Mouse (Mus musculus): Measurements from ENCODE around the gene Copa. TPM values are rescaled to one million over a fixed set of nuclear protein-coding genes. Genes with fewer than 3 reads are reported as not detected.

Gene Copa
- polyA plus RNA-seq, 1 experiment: 33.1 TPM

- TF ChIP-seq CTCF (IDR thresholded peaks at IDR 0.05; ENCODE audit: control insufficient read depth, insufficient read depth, insufficient replicate concordance, low read depth, low read length) (no peak), POLR2A (IDR thresholded peaks at IDR 0.05; ENCODE audit: control insufficient read depth, low read depth, low read length) (no peak)
- Histone ChIP-seq H3K27me3 (ENCODE audit: control insufficient read depth, insufficient read depth, low read length) (no peaks in the 10 kb centered on the region), H3K4me1 (ENCODE audit: control insufficient read depth, insufficient read depth, low read length) (no peaks in the 10 kb centered on the region; the same call in 1 of the 2 replicates), H3K4me3 (ENCODE audit: control insufficient read depth, low read depth, low read length) (no peak overlapping the region), H3K27ac (ENCODE audit: control insufficient read depth, insufficient read depth, low read depth, low read length) (no peak overlapping the region), H3K36me3 (ENCODE audit: control insufficient read depth, insufficient read depth, low read length) (no peaks in the 10 kb centered on the region; the same call in 1 of the 2 replicates)
These were observed 20.2 kb upstream of the Copa start for GRCm38 (mm10) chr1:172062101-172062500.

GRCm38 (mm10) chr1:172063291-172064023 is 18.9 kb upstream of the Copa start:
- Histone ChIP-seq H3K27me3 (ENCODE audit: control insufficient read depth, insufficient read depth, low read length) (no peaks in the 10 kb centered on the region), H3K4me1 (ENCODE audit: control insufficient read depth, insufficient read depth, low read length) (no peaks in the 10 kb centered on the region; the same call in 1 of the 2 replicates), H3K36me3 (ENCODE audit: control insufficient read depth, insufficient read depth, low read length) (no peaks in the 10 kb centered on the region; the same call in 1 of the 2 replicates), H3K27ac (ENCODE audit: control insufficient read depth, insufficient read depth, low read depth, low read length) (no peak overlapping the region), H3K4me3 (ENCODE audit: control insufficient read depth, low read depth, low read length) (no peak overlapping the region)
- TF ChIP-seq CTCF (IDR thresholded peaks at IDR 0.05; ENCODE audit: control insufficient read depth, insufficient read depth, insufficient replicate concordance, low read depth, low read length) (no peak), POLR2A (IDR thresholded peaks at IDR 0.05; ENCODE audit: control insufficient read depth, low read depth, low read length) (no peak)

GRCm38 (mm10) chr1:172064613-172065141 is 17.7 kb upstream of the Copa start:
- no peak overlapping the region for H3K4me3 ChIP-seq (ENCODE audit: control insufficient read depth, low read depth, low read length)
- no peaks in the 10 kb centered on the region for H3K27me3 ChIP-seq (ENCODE audit: control insufficient read depth, insufficient read depth, low read length)
- no peaks in the 10 kb centered on the region for H3K4me1 ChIP-seq (ENCODE audit: control insufficient read depth, insufficient read depth, low read length)
- no peak overlapping the region for H3K27ac ChIP-seq (ENCODE audit: control insufficient read depth, insufficient read depth, low read depth, low read length)
- H3K36me3 ChIP-seq (ENCODE audit: control insufficient read depth, insufficient read depth, low read length): peaks cover 2% of the 10 kb centered on the region
- no peak for TF ChIP-seq POLR2A (IDR thresholded peaks at IDR 0.05; ENCODE audit: control insufficient read depth, low read depth, low read length)
- no peak for TF ChIP-seq CTCF (IDR thresholded peaks at IDR 0.05; ENCODE audit: control insufficient read depth, insufficient read depth, insufficient replicate concordance, low read depth, low read length)

- peaks cover 2% of the 10 kb centered on the region for H3K36me3 ChIP-seq (ENCODE audit: control insufficient read depth, insufficient read depth, low read length)
- no peak for TF ChIP-seq POLR2A (IDR thresholded peaks at IDR 0.05; ENCODE audit: control insufficient read depth, low read depth, low read length)
- no peak for TF ChIP-seq CTCF (IDR thresholded peaks at IDR 0.05; ENCODE audit: control insufficient read depth, insufficient read depth, insufficient replicate concordance, low read depth, low read length)
These were observed 12.1 kb upstream of the Copa start for GRCm38 (mm10) chr1:172070227-172070626.

GRCm38 (mm10) chr1:172071556-172071955 is 10.8 kb upstream of the Copa start:
- Histone ChIP-seq H3K27ac (ENCODE audit: control insufficient read depth, insufficient read depth, low read depth, low read length) (no peak overlapping the region), H3K4me1 (ENCODE audit: control insufficient read depth, insufficient read depth, low read length) (no peaks in the 10 kb centered on the region), H3K36me3 (ENCODE audit: control insufficient read depth, insufficient read depth, low read length) (peaks cover 2% of the 10 kb centered on the region), H3K27me3 (ENCODE audit: control insufficient read depth, insufficient read depth, low read length) (no peaks in the 10 kb centered on the region), H3K4me3 (ENCODE audit: control insufficient read depth, low read depth, low read length) (no peak overlapping the region)
- TF ChIP-seq POLR2A (IDR thresholded peaks at IDR 0.05; ENCODE audit: control insufficient read depth, low read depth, low read length) (no peak), CTCF (IDR thresholded peaks at IDR 0.05; ENCODE audit: control insufficient read depth, insufficient read depth, insufficient replicate concordance, low read depth, low read length) (no peak)

More at GRCm38 (mm10) chr1:172070227-172070626, 12.1 kb upstream of the Copa start:
- H3K27me3 ChIP-seq (ENCODE audit: control insufficient read depth, insufficient read depth, low read length): no peaks in the 10 kb centered on the region
- H3K4me1 ChIP-seq (ENCODE audit: control insufficient read depth, insufficient read depth, low read length): no peaks in the 10 kb centered on the region
- no peak overlapping the region for H3K27ac ChIP-seq (ENCODE audit: control insufficient read depth, insufficient read depth, low read depth, low read length)
- no peak overlapping the region; the same call in 1 of the 2 replicates for H3K4me3 ChIP-seq (ENCODE audit: control insufficient read depth, low read depth, low read length)

- Histone ChIP-seq H3K27me3 (ENCODE audit: control insufficient read depth, insufficient read depth, low read length) (no peaks in the 10 kb centered on the region), H3K27ac (ENCODE audit: control insufficient read depth, insufficient read depth, low read depth, low read length) (no peak overlapping the region), H3K36me3 (ENCODE audit: control insufficient read depth, insufficient read depth, low read length) (peaks cover 2% of the 10 kb centered on the region), H3K4me1 (ENCODE audit: control insufficient read depth, insufficient read depth, low read length) (no peaks in the 10 kb centered on the region), H3K4me3 (ENCODE audit: control insufficient read depth, low read depth, low read length) (no peak overlapping the region)
- TF ChIP-seq CTCF (IDR thresholded peaks at IDR 0.05; ENCODE audit: control insufficient read depth, insufficient read depth, insufficient replicate concordance, low read depth, low read length): no peak
- TF ChIP-seq POLR2A (IDR thresholded peaks at IDR 0.05; ENCODE audit: control insufficient read depth, low read depth, low read length): no peak
These were observed 9.7 kb upstream of the Copa start for GRCm38 (mm10) chr1:172072604-172073003.

- TF ChIP-seq CTCF (IDR thresholded peaks at IDR 0.05; ENCODE audit: control insufficient read depth, insufficient read depth, insufficient replicate concordance, low read depth, low read length): no peak
- TF ChIP-seq POLR2A (IDR thresholded peaks at IDR 0.05; ENCODE audit: control insufficient read depth, low read depth, low read length): no peak
- Histone ChIP-seq H3K27ac (ENCODE audit: control insufficient read depth, insufficient read depth, low read depth, low read length) (peak overlapping the region; percentile 26; the same call in 1 of the 2 replicates), H3K4me1 (ENCODE audit: control insufficient read depth, insufficient read depth, low read length) (no peaks in the 10 kb centered on the region; the same call in 1 of the 2 replicates), H3K27me3 (ENCODE audit: control insufficient read depth, insufficient read depth, low read length) (no peaks in the 10 kb centered on the region), H3K36me3 (ENCODE audit: control insufficient read depth, insufficient read depth, low read length) (no peaks in the 10 kb centered on the region; the same call in 1 of the 2 replicates), H3K4me3 (ENCODE audit: control insufficient read depth, low read depth, low read length) (no peak overlapping the region)
These were observed 4.3 kb upstream of the Copa start for GRCm38 (mm10) chr1:172077981-172078380.

Measured in testis, adult 2 months (tissue).